Mouse (Mus musculus) layer of hippocampus, adult 2 months (tissue): ENCODE data around the gene Wbp4. TPM values are rescaled to one million over a fixed set of nuclear protein-coding genes. Genes with fewer than 3 reads are reported as not detected.
A peak's percentile ranks its signal among the peaks of the same experiment; 100 is the strongest.

Experiments used
- DNase-seq, 2 experiments: peaks; one replicate each; pipeline ENCODE4 v3.0.0; 2022; ENCODE audit warnings: low spot score in 2 of 2
- H3K27ac ChIP-seq: fragments of 200-600 bp; 2 replicates; pipeline ENCODE4 v1.8.1; 2022
- H3K4me3 ChIP-seq: fragments of 200-600 bp; 2 replicates; pipeline ENCODE4 v1.8.1; 2022; ENCODE audit warnings: mild to moderate bottlenecking
- CTCF ChIP-seq: fragments of 200-600 bp; conservative IDR thresholded peaks from 2 replicates; pipeline ENCODE4 v1.8.1; 2022; ENCODE audit warnings: antibody characterized with exemption, mild to moderate bottlenecking, moderate library complexity
- total RNA-seq, 2 experiments: library from RNA; stranded (reverse); gene quantifications; 2 replicates each; pipeline ENCODE4 v1.2.3; 2021

Gene Wbp4
- total RNA-seq, 2 experiments from 2014 or later: 50.4 to 52.8 TPM

- DNase-seq: no peak
- H3K27ac ChIP-seq: no peak overlapping the region; the same call in 1 of the 2 replicates
- no peak overlapping the region for H3K4me3 ChIP-seq
- TF ChIP-seq CTCF: no peak
Observed at GRCm38 (mm10) chr14:79503371-79504075, 22.2 kb upstream of the Wbp4 start.

GRCm38 (mm10) chr14:79500756-79501155 lies 19.4 kb upstream of the Wbp4 start:
- no peak for DNase-seq
- TF ChIP-seq CTCF: no peak
- no peak overlapping the region for H3K4me3 ChIP-seq
- no peak overlapping the region for H3K27ac ChIP-seq

DNA sequence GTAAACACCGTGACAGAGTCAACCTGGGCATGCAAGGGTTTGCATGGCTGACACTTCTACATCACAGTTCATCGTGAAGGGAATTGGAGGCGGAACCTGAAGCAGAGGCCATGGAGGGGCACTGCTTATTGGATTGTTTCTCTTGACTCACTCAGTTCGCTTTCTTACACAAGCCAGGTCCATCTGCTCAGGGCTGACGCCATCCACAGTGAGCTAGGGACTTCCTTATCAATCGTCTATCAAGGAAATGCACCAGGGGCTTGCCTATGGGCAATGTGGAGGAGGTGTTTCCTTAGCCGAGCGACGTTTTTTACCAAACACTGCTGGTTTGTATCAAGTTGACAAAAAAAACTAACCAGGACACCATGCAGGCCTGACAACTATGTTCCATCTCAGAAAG lies 18.0 kb upstream of the Wbp4 start:
- no peak for DNase-seq
- TF ChIP-seq CTCF: no peak
- no peak overlapping the region for H3K27ac ChIP-seq
- no peak overlapping the region for H3K4me3 ChIP-seq

DNA sequence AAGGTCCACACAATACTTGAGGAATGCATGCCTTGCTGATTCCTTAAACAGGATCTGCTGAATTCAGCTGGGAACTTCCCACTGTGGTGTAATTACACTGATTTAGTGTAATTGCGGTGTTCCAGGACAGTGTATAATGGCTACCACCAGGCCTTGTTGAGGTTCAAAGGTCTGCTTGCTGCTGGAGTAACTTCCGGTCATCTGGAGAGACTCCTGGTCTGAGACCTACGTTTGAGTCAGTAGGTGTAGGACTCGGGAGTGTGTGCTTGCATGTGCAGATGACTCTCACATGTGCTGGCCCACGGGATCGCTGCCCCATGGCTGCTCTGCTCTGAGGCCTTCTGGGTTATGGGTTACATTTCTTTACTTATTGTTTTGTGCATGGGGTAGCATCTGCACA lies 13.0 kb upstream of the Wbp4 start:
- TF ChIP-seq CTCF: no peak
- DNase-seq: no peak

GRCm38 (mm10) chr14:79490246-79490645 lies 8.9 kb upstream of the Wbp4 start:
- no peak for TF ChIP-seq CTCF
- no peak for DNase-seq

More for the DNA sequence above, 13.0 kb upstream of the Wbp4 start:
- no peak overlapping the region for H3K27ac ChIP-seq
- H3K4me3 ChIP-seq: no peak overlapping the region

GRCm38 (mm10) chr14:79489150-79489549 lies 7.8 kb upstream of the Wbp4 start:
- no peak for DNase-seq
- TF ChIP-seq CTCF: no peak
- H3K4me3 ChIP-seq: no peak overlapping the region
- H3K27ac ChIP-seq: no peak overlapping the region

More at GRCm38 (mm10) chr14:79490246-79490645, 8.9 kb upstream of the Wbp4 start:
- Histone ChIP-seq H3K27ac (no peak overlapping the region), H3K4me3 (no peak overlapping the region)

- H3K27ac ChIP-seq: no peak overlapping the region
- DNase-seq: no peak
- no peak for TF ChIP-seq CTCF
- no peak overlapping the region for H3K4me3 ChIP-seq
Observed at GRCm38 (mm10) chr14:79488531-79488930, 7.2 kb upstream of the Wbp4 start.

DNA sequence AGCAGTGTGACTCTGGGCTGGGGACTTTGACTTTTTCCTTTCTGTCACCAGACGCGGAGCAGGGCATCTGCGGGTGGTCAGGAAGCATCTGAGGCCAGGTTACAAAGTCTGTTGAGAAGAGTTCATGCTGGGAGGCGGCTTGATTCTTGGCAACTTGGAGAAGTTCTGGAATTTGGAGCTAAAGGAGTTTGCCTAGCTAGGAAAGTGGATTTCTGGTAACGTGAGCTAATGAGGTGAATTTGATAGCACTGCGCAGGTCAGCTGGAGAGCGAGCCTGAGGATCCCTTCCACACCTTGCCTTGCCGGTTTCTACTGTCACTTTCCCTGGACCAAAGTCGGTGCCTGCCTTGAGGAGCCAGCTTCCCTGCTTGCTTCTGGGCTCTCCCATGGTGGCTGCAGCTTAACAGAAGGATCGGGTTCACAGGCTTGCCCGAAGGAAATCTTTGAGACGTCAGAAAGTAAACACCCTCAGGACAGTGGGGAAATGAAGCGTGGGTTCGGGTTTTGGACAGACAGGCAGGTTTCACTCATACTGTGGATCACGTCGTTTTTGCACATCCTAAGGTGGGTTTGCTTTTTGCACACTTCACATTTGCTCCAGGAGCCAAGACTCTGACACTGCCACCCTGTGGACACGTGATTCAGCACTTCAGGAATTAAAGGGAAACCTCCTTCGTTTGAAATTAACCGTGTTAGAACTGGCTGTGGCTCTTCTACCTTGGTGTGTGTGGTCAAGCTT lies 5.8 kb upstream of the Wbp4 start:
- peak overlapping the region; percentile 63 for H3K4me3 ChIP-seq
- peak; percentile 61 for TF ChIP-seq CTCF
- H3K27ac ChIP-seq: peak overlapping the region; percentile 69
- peak; percentile 11 to 44 for DNase-seq

DNA sequence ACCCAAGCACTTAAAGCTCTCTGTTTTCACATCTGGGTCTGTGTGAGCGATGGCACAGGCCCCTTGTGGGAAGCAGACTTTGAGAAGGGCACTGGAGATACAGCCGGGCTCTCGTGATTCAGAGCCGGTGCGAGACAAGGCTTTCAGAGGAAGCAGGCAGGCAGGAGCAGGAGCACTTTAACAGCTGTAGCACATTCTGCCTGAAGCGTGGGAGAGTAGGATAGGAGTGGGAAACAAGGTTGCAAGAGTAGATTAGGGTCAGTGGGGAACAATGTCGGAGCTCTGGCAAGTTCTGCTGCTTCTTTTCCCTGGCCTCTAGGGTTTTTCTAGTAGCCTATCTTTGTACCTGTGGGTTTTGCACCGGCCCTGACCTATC lies 5.3 kb upstream of the Wbp4 start:
- TF ChIP-seq CTCF: no peak
- DNase-seq: no peak
- Histone ChIP-seq H3K27ac (peak overlapping the region; percentile 69; the same call in 1 of the 2 replicates), H3K4me3 (no peak overlapping the region)

- no peak for DNase-seq
- Histone ChIP-seq H3K27ac (peak overlapping the region; percentile 99), H3K4me3 (no peak overlapping the region)
- no peak for TF ChIP-seq CTCF
Observed at GRCm38 (mm10) chr14:79483611-79484120, 2.3 kb upstream of the Wbp4 start.

DNA sequence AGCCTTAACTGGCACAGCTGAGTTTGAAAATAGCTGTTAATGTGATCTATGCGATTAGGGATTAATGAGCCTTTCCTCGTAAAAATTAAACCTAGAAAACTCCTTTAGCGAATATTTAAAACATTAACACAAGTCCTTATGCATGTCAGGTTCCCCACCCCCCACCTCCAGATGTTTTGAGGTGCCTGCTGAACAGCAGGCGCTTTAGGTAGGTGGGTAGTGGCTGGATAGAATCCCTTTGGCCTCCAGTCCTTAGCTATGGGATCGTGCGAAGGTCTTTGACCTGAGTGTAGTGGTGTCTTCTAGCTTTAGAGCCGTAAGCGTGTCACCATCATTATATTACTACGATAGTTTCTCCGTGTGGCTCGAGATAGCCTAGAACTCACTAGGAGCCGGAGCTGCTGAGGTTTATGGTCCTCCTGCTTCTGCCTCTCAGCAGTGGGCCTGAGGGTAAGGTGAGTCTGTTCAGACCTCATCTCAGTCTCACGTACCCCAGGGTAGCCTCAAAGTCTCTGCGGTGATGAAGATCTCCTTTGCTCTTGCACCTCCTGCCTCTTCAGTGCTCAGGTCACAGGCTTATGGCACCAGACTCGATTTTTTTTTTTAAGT lies 1.5 kb upstream of the Wbp4 start:
- no peak for TF ChIP-seq CTCF
- peak overlapping the region; percentile 100 for H3K4me3 ChIP-seq
- DNase-seq: no peak
- peak overlapping the region; percentile 99 for H3K27ac ChIP-seq

DNA sequence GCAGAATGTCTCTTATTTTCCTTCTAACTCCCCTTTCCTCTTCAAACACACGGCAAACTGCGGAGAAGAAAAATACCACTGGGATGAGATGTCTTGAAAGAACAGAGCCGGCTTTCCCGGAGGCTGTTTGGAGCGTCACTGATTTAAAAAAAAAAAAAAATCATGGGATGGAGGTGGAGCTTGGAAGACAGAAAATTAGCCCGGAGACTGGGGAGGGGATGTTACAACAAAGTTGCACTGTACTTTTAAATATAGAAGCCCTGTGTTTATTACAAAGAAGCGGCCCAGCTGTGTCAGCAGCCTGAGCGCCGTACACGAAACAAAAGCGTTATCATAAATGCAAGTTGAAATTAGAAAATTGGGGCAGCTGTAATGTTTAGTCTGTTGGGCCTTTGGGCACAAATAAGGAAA lies 936 bp upstream of the Wbp4 start:
- H3K4me3 ChIP-seq: peak overlapping the region; percentile 100
- TF ChIP-seq CTCF: no peak
- H3K27ac ChIP-seq: peak overlapping the region; percentile 99
- DNase-seq: peak; percentile 42 to 46
